ENCODE assay signal across 10 mouse cellular contexts in the genomic region with DNA sequence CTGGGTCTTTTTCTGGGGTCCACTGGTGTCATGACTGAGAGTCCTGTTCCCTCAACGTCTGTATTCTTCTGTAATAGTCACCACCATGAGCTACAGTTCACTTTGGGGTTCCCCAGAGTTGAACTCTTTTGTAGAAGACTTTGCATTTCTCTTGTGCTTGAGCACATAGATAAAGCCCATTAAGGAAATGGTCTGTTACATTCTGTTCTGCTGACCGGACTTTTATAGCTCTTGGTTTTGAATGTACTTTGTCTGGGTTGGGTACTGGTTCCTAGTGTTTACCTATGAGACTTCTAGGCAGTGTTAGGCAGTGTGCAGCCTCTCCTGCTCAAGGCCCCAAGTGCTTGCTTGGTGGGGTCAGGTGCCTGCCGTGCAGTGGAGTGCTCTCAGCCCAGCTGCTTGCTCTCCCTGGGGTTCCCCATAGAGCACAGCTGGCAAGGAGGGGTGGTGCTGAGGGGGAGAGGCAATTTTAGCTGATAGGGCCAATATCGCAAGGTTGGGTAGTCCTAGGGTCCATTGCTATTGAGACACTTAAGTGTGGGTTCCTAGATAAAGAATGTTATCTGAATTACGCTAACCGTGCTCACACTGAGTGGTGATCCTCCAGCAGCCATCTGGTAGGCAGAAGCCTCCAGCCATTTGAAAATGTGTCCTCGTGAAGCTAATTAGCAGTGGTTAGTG. TPM values are rescaled to one million over a fixed set of nuclear protein-coding genes. Genes with fewer than 3 reads are reported as not detected.
A peak's percentile ranks its signal among the peaks of the same experiment; 100 is the strongest.
DNase-seq lines count a peak whose midpoint lies in the region; ATAC-seq lines count a peak whose summit lies in the region.
"Had no signal": no experiment of that assay in that cellular context is flagged by ENCODE, and none has a peak within 500 bp of the region (broad histone marks: within the 10 kb centered on the region; RNA-seq: fewer than 3 reads in every experiment).

No protein-coding gene starts in this region.

- H3K27ac ChIP-seq in hindbrain, embryonic 10.5 days = 0 out of 2 replicates have a peak overlapping the region, but pooled peaks have one; percentile 37
- H3K27ac ChIP-seq in hindbrain, embryonic 11.5 days (ENCODE audit: low read depth, low read length) = no peak overlapping the region
- H3K27ac ChIP-seq in intestine, embryonic 15.5 days = peak overlapping the region; percentile 60
- H3K27ac ChIP-seq: forebrain, embryonic 12.5 days had no signal

- H3K9me3 ChIP-seq in hindbrain, embryonic 10.5 days = no peaks in the 10 kb centered on the region
- H3K9me3 ChIP-seq in hindbrain, embryonic 11.5 days (ENCODE audit: control insufficient read depth, low read length) = no peaks in the 10 kb centered on the region
- no peaks in the 10 kb centered on the region for H3K9me3 ChIP-seq in intestine, embryonic 15.5 days
- no peaks in the 10 kb centered on the region for H3K9me3 ChIP-seq in megakaryocyte, embryonic 14.5 days
- H3K9me3 ChIP-seq: forebrain, embryonic 12.5 days had no signal

- no peak for ATAC-seq in hindbrain, embryonic 11.5 days (ENCODE audit: low FRiP score)
- ATAC-seq in intestine, embryonic 15.5 days = peak; percentile 85

- no peak overlapping the region for H3K4me3 ChIP-seq in hindbrain, embryonic 10.5 days
- no peak overlapping the region for H3K4me3 ChIP-seq in hindbrain, embryonic 11.5 days (ENCODE audit: low read depth, low read length)
- H3K4me3 ChIP-seq in intestine, embryonic 15.5 days (replicated peaks) = no peak overlapping the region
- H3K4me3 ChIP-seq in megakaryocyte, embryonic 14.5 days (replicated peaks) = peak overlapping the region; percentile 21
- H3K4me3 ChIP-seq: forebrain, embryonic 12.5 days had no signal

- H3K4me1 ChIP-seq in hindbrain, embryonic 10.5 days (replicated peaks) = peaks cover 15% of the 10 kb centered on the region
- H3K4me1 ChIP-seq in hindbrain, embryonic 11.5 days (replicated peaks; ENCODE audit: control insufficient read depth, insufficient read depth, low read length) = peaks cover 8% of the 10 kb centered on the region
- H3K4me1 ChIP-seq in intestine, embryonic 15.5 days (replicated peaks) = peaks cover 14% of the 10 kb centered on the region
- peaks cover 58% of the 10 kb centered on the region for H3K4me1 ChIP-seq in megakaryocyte, embryonic 14.5 days

- H3K36me3 ChIP-seq in hindbrain, embryonic 10.5 days = peaks cover 58% of the 10 kb centered on the region
- no peaks in the 10 kb centered on the region for H3K36me3 ChIP-seq in hindbrain, embryonic 11.5 days (ENCODE audit: control insufficient read depth, insufficient read depth, low read length)
- H3K36me3 ChIP-seq in intestine, embryonic 15.5 days = no peaks in the 10 kb centered on the region
- peaks cover 30% of the 10 kb centered on the region for H3K36me3 ChIP-seq in megakaryocyte, embryonic 14.5 days (replicated peaks; ENCODE audit: low read length)

- H3K4me2 ChIP-seq in hindbrain, embryonic 11.5 days (replicated peaks; ENCODE audit: low read depth, low read length) = no peak overlapping the region
- H3K4me2 ChIP-seq in intestine, embryonic 15.5 days (replicated peaks) = no peak overlapping the region
- H3K4me2 ChIP-seq: forebrain, embryonic 12.5 days had no signal

- no peaks in the 10 kb centered on the region for H3K27me3 ChIP-seq in hindbrain, embryonic 10.5 days (ENCODE audit: insufficient read depth, poor library complexity, severe bottlenecking)
- H3K27me3 ChIP-seq in hindbrain, embryonic 11.5 days (ENCODE audit: control insufficient read depth, insufficient read depth, low read length) = no peaks in the 10 kb centered on the region
- H3K27me3 ChIP-seq in intestine, embryonic 15.5 days (replicated peaks) = no peaks in the 10 kb centered on the region
- H3K27me3 ChIP-seq in megakaryocyte, embryonic 14.5 days (replicated peaks) = no peaks in the 10 kb centered on the region
- H3K27me3 ChIP-seq: forebrain, embryonic 12.5 days had no signal

- 85% methylated on average over 7 of the region's 7 CpGs for WGBS in hindbrain, embryonic 10.5 days
- 79% methylated on average over 7 of the region's 7 CpGs for WGBS in hindbrain, embryonic 11.5 days
- 62% methylated on average over 7 of the region's 7 CpGs for WGBS in intestine, embryonic 15.5 days

- DNase-seq in hindbrain, embryonic 10.5 days (ENCODE audit: low spot score) = no peak
- DNase-seq in hindbrain, embryonic 11.5 days (ENCODE audit: low spot score) = no peak
- DNase-seq in MEL-GATA-1-ER (ENCODE audit: extremely low read depth, low read depth) = peak; percentile 87
- no peak for DNase-seq in layer of hippocampus, postnatal 36 days
- DNase-seq in cerebellum, postnatal 36 days = no peak
- no peak for DNase-seq in frontal cortex, adult 2 months (ENCODE audit: extremely low spot score in 1 of 2, low spot score in 1 of 2)
- DNase-seq: cerebellum, adult 9-10 months had no signal

- H3K9ac ChIP-seq in hindbrain, embryonic 11.5 days (ENCODE audit: low read depth, low read length) = no peak overlapping the region
- H3K9ac ChIP-seq in intestine, embryonic 15.5 days = no peak overlapping the region
- H3K9ac ChIP-seq: forebrain, embryonic 12.5 days had no signal

RNA-seq across cellular contexts. Expression of a gene that starts 58.8 kb away (rescaled TPM):
- polyA plus RNA-seq in hindbrain, embryonic 10.5 days (2016; fragmentation: Nextera tagmentation; extraction: Ambion mirVana) = 43.6 and 45.6 TPM in 2 replicates
- polyA plus RNA-seq in hindbrain, embryonic 11.5 days (2014; fragmentation: Nextera tagmentation; extraction: Ambion mirVana) = 59.5 and 61.2 TPM in 2 replicates
- polyA plus RNA-seq in intestine, embryonic 15.5 days (2015; fragmentation: Nextera tagmentation; extraction: Ambion mirVana) = 22.2 and 26.1 TPM in 2 replicates
- 1.6 and 3.3 TPM in 2 replicates for polyA plus RNA-seq in megakaryocyte, embryonic 14.5 days (2012; ENCODE audit: insufficient read depth, low replicate concordance)
- 10 to 100 TPM; 84.1 to 84.8 TPM for total RNA-seq in layer of hippocampus, postnatal 36 days (2021)
- 33.3 and 33.8 TPM in 2 replicates for polyA plus RNA-seq in frontal cortex, adult 2 months (2012; rRNA removed)
